Mouse (Mus musculus): ENCODE data around the gene Isoc2b.
"Not testable (repeated sequence)": the region's sequence is repeated elsewhere in the genome, so short reads cannot be mapped to it uniquely, and the experiment has no call there.

Isoc2b gene

DNA sequence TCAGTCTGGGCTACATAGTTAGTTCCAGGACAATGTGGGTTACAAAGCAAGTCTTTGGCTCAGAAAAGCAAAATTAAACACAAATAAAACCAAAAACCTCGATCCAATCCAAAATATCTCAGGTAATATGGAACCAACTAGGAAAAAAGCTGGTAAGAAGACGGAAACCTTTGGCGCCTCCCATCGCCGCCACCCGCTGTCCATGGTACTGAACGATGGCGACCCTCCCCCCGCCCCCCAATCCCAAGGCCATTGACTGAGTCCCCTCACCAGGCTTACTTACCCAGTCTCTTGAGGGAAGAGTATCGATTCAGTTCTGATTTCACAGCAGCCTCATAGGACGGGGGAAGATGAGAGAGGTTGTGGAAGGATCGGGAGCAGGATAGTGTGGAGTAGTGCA is 39.6 kb downstream of the Isoc2b start:
- no peak for DNase-seq

DNA sequence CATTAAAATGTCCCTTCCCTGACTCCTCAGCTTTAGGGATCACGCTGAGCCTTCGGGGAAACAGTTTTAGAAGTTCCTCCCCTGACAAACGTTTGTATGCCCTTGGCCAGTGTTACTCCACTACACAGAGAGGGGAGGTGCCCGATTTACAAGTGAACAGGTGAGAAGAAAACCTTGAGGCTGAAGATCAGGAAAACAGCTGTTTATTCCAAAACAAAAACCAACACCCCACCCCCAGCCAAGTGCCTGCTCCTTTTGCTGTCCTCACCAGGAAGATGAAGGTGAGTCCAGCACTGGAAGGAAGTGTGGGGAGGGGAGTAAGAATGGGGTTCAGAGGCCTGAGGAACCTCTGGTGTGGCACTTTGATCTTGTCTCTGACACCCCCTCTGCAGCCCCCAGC is 44.7 kb downstream of the Isoc2b start:
- no peak for DNase-seq

DNA sequence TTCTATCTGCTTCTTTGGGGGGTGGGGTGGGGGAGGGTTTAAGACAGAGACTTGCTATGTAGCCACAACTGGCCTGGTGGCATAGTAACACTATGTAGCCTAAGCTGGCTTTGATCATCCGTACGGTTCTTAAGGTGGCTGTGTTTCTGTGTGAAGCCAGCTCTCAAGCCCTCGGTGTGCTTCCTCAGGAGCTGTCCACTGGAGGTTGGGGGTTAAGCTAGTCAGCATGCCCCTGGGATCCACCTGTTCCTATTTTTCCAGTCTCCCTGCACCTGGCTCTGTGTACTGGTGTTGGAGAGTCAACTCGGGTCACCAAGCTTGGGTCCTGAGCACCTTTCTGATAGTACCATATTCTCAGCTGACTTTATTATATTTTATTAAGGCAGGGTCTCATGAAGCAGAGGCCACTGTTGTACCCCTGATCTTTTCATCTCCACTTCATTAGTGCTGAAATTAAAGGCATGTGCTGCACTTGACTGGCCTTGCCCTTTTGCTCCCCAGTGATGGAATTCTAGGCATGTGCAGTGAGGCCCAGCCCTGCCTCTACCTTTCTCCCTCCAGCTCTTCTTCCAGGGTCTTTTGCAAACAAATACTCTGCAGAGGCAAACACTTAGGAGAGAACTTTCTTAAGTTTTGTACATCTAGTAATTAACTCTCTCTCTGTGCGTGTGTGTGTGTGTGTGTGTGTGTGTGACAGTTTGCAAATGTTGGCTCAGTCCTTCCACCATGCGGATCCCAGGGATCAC is 47.7 kb downstream of the Isoc2b start:
- peak in 1 of 2 experiments; percentile 64 for DNase-seq

DNA sequence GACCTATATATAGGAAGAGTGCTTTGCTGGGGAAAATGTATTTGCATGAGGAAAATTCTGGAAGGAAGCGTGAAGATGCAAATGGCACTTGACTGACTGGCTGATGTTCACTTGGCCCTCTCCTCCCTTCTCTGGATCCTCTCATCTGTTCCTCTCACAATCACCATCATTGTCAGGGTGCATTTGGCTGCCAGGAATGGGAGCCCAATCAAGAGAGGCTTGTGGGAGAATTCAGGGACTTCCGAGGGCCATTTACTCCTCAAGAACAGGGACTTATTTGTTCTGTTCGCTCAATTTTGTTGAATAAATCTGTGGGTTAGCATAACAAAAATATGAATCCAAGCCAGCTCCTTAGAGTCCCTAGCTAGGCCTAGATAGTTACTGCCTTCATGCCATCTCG is 48.4 kb downstream of the Isoc2b start:
- DNase-seq: no peak

DNA sequence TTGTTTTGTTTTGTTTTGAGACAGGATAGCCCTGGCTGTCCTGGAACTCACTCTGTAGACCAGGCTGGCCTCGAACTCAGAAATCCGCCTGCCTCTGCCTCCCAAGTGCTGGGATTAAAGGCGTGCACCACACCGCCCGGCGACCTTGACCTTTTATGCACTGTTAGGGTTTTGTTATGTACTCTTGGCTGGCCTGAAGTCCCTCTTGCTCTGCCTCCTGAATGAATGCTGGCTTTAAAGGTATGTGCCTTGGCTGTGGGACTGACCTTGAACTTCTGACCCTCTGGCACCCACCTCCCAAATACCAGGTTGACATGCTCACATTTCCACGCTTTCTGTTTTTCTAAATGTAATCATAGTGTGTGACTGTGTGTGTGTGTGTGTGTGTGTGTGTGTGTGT is 49.1 kb downstream of the Isoc2b start:
- DNase-seq: not testable (repeated sequence)

DNA sequence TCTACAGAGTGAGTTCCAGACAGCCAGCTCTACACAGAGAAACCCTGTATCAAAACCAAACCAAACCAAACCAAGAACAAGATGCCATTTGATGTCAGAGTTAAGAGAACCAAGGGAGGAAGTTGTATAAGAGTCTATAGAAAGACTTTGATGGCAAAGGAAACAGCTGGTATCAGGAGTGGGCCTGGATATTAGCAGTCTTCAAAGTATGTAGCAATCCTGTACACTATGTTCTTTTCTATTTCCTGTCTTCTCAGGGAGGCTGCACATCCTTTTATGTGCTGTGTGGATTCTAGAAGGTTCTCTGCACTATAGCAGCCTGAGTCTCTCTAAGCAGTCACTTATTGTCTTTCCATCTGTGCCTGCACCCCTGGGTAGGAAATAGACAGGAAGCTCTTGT is 53.5 kb downstream of the Isoc2b start:
- DNase-seq: no peak

DNA sequence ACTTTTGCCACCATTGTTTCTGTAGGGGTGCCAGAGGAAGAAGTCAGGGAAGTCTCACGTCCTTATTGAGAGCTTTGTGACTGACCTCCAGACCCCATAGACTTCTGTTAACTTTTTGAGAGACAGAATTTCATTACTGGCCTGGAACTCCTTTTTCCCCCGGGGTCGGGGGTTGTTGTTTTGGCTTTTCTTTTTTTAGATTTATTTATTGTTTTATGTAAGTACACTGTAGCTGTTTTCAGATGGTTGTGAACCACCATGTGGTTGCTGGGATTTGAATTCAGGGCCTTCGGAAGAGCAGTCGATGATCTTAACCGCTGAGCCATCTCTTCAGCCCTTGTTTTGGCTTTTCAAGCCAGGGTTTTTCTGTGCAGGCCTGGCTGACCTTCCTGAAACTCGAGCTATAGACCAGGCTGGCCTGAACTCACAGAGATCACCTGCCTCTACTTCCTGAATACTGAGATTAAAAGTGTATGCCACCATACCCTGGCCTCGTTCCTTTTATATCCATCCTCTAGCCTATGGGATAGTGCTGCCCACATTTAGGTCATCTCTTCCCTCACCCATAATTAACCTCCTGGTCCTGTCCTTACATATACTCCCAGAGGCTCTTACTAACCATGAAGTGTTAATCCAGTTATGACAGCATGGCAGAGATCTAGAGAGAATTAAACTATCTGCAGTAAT is 56.8 kb downstream of the Isoc2b start:
- DNase-seq: no peak

DNA sequence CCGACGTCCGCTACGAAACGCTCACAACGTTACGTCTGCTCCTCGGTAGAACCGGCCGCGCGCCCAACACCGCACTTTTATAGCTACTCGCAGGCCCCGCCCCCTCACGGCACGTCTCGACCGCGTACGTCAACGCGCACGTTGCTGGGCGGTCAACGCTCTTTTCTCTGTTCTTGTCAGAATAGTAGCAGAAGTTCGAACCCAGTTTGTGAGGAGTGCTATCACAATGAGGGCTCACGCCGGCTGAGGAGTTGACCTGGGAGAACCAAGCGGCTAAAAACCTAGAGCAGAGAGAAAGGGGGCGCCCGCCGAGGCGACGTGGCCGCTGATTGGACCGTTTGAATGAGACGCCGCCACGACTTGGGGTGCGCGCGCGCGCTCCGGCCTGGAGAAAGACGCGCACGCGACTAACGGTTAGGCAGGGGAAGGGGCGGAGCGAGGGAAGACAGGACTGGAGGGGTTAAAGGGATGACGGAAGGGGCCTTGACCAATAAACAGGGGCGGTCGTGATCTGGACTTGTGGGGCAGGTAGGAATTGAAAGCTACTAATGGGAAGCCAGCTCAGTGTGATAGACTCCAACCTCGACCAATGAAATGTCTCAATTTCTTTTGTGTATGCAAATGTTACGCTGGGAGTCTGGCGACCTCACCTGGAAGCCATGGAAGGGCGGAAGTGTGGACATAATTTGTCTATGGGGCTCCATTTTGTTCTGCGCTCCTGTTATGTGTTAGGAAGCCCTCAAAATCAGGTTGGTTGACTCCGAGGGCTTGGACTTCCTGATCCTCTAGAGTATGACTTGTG is 57.6 kb downstream of the Isoc2b start, which contains the start of gene Ube2s:
Ube2s (minus strand) TSS at position 288 of the 802 bp plus-strand sequence.
- DNase-seq: peak; percentile 98 to 99

DNA sequence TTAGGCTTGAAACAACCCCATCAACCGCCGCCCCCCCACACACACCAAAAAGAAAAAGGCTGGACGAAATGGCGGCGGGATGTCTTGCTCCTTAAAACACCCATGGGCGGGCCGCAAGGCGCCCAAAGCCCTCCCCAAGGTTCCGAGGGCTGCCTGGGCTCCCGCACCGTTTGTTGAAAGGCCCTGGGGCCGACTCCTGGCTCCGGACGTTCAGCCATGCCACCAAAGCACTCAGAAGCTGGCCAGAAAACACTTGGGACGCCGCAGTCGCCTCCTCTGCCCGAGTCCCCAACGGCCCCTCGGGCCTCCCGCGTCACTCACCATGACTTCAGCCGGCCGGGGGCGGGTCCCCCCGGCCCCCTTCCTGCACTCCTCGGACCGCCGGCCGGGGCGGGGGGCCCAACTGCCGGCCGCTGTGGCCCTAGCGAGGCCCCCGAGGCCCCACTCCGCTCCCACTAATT is 58.2 kb downstream of the Isoc2b start:
- DNase-seq: no peak

DNA sequence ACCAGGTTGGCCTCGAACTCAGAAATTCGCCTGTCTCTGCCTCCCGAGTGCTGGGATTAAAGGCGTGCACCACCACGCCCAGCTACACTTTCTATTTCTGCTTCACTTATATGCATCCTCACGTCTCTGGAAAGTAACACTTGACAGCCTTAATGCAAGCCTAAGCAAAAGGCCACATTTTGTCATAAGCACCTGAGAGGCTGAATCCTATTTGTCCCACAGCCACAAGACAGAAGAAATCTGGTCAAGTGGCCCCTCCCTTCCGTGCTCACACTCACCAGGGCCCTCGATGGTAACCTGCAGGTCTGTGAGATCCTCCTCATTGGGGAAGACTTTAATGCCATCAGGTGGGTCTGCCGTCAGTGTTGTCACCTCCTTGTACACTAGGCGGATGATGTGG is 58.9 kb downstream of the Isoc2b start:
- DNase-seq: not testable (repeated sequence)

DNA sequence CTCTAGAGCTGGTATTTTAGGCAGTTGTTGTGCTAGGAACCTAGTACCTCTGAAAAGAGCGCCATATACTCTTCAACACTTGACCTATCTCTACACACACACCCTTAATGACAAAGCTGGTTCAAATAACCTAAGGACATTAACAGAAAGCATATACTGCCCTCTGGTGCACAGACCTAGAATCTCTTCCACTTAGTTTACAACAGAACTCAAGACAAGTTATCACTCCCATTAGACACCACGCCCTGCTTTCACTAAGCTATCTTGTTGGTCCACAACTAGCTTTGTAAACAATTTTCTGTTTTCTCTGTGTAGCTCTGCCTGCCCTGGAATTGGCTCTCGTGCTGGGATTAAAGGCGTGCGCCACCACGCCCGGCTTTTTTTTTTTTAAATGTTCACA is 63.3 kb downstream of the Isoc2b start:
- DNase-seq: peak in 1 of 2 experiments; percentile 54

DNA sequence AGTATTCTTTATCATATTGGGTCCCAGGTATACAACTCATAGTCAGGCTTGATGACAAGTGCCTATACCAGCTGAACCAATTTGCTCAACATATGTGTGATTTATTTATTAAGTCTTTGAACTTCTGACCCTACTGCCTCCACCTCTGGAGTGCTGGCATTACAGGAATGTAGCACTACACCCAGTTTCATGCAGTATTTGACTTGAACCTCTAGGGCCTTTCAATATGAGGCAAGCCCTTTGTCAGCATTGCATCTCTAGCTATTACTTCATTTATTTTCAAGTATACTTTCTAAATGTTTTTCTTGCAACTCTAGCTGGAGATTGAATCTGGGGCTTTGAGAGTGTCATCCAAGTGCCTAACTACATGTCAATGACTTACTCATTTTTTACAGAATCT is 67.8 kb downstream of the Isoc2b start:
- DNase-seq: no peak

DNA sequence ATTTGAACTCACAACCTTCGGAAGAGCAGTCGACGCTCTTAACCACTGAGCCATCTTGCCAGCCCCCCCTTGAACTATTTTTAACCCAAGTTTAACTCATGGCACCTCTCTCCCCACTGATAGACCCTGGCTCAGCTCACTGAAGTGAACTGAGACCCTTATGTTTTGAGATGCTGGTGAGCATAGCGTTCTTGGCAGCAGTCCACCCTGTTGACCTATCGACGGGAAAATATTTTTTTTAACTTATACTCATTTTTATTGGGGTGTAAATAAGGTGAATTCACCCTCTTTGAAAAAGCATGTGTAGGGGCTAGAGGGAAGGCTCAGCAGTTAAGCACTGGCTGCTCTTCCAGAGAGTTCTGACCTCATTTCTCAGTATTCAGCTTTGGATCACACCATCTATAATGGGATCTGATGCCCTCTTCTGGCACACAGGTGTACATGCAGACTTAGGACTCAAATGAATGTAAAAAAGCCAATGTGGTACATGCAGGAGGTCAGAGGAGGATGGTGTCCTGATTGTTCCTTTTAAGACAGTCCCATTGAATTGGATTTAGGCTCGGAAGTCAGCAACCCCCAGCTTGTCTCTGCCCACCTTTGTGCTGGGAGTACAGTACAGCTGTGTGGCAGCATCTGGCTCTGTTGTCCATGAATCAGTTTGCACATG is 74.2 kb downstream of the Isoc2b start:
- DNase-seq: peak in 1 of 2 experiments; percentile 31

All from lung, postnatal 4 days (tissue).